Mouse (Mus musculus): ENCODE measurements at regions not wholly inside any gene's neighbourhood (a gene's known extent, or its start where the extent isn't known, plus 50 kb on each side); places are given as distances from the start of the nearest gene placed in this dataset.
"Not testable (repeated sequence)": the region's sequence is repeated elsewhere in the genome, so short reads cannot be mapped to it uniquely, and the experiment has no call there.

DNA sequence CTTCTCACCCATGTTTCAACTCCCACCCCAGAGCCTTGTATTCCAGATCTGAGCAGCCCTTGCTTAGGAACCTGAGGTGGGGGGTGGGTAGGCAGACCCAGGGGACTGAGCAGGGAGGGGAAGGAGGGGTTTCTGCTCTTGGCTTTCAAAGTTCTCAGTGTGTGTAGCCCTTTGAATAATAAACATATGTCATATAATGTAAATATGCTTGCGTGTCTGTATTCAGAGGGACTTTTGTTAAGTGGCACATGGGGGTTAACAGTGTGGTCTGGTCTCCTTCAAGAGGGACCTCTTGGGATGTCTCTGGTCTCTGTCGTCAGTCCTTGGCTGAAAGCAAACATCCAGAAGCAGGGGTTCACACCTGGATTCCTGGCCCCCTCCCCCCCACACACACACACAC lies 149.1 kb upstream of the Rtl1 start:
- no peak for DNase-seq (ENCODE audit: extremely low spot score, low spot score)

GRCm38 (mm10) chr12:109749711-109750243 lies 149.6 kb upstream of the Rtl1 start:
- DNase-seq (ENCODE audit: extremely low spot score, low spot score) = peak; percentile 73

DNA sequence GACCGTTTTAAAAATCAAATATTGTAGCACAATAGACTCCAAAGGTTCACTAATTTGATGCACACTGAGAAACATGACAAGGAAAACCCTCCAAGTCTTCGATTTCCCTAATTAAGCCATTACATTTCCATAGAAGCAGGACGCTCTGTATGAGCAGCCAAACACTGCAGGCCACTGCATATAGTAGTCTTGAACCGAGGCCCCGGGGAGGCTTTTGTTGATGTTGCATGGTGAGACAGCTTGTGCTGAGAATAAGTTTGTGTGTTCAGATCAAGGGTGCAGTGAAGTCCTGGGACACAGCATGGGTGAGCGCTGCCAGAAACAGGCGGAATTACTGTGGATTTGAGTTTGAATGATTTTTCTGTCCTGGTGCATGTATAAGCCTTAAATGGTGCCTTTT lies 154.9 kb upstream of the Rtl1 start:
- DNase-seq (ENCODE audit: extremely low spot score, low spot score) = no peak

DNA sequence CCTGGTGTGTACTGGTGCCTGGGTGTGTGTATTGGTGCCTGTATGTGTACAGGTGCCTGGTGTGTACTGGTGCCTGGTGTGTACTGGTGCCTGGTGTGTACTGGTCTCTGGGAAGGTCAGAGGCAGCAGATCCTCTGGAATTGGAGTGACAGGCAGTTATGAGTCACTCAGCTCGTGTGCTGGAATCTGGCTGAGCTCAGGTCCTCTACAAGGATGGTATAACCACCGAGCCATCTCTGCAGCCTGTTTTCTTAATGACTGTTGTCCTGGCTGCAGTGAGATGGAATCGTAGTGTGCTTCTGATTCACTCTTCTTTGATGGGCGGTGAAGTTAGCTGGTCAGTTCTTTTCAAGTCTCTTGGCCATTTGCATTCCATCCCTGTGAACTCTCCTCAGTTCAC lies 164.2 kb upstream of the Rtl1 start:
- DNase-seq (ENCODE audit: extremely low spot score, low spot score) = no peak

DNA sequence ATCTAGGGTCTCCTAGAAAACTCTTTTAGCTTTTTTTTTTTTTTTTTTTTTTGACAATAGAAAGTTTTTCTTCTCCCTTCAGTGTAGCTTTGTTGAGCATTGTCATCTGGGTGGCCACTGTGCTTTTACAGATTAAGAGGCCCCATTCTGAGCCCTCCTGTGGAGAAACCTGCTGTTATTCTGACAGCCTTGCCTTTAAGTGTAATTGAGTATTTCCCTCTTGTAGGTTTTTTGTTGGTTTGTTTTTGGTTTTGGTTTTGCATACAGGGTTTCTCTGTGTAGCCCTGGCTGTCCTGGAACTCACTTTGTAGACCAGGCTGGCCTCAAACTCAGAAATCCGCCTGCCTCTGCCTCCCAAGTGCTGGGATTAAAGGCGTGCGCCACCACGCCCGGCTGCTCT lies 166.5 kb upstream of the Rtl1 start:
- not testable (repeated sequence) for DNase-seq (ENCODE audit: extremely low spot score, low spot score)

DNA sequence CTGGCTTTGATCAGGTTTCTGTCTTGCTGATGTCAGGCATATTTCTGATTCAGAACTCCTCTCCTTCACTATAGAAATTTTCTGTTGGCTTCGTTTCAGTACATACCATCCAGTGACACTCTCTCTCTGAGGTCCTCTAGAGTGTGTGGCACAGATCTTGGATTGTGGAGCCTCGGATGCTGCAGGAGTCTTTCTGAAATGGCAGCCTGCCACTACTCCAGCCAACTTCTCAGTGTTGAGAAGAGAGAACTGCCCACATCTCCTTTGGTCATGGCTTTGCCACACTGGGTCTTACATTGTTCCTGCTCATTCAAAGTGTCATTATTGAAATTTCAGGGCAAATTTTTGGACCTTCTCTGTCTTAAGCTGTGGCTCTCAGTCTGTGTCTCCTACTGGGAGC lies 172.4 kb upstream of the Rtl1 start:
- no peak for DNase-seq (ENCODE audit: extremely low spot score, low spot score)

DNA sequence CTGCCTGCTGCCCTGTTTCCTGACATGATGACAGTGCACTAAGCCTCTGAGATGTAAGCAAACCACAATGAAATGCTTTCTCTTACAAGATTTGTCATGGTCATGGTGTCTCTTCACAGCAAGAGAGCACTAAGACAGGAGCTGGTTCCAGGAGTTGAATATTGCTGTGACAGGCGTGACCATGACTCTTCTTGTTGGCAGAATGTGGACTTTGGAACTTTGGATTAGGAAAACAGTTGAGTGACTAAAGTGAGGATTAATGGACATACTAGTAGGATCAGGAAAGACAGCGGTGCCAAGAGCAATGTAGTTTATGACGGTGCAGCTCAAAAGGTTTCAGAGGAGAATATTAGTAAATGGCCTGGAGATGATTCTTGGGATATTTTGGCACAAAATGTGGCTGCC lies 173.8 kb upstream of the Rtl1 start:
- DNase-seq (ENCODE audit: extremely low spot score, low spot score) = no peak

DNA sequence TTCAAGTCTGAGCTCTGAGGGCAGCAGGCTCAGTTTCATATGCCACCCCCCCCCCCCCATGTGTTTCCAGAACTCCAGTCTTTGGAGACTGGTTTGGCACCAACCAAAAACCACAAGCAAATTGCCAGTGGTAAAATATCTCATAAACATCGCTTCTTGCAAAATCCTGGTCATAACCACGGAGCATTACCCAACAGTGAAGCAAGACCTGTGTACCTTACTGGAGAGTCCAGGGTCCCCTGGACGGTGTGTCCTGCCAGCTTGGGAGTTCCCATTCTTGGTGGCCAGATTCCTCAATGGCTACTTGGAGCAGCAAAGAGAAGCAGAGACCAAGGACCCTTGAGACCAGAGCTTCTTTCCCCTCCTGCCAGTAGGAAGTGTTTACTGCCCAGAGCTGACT lies 198.7 kb upstream of the Rtl1 start:
- no peak for DNase-seq (ENCODE audit: extremely low spot score, low spot score)

DNA sequence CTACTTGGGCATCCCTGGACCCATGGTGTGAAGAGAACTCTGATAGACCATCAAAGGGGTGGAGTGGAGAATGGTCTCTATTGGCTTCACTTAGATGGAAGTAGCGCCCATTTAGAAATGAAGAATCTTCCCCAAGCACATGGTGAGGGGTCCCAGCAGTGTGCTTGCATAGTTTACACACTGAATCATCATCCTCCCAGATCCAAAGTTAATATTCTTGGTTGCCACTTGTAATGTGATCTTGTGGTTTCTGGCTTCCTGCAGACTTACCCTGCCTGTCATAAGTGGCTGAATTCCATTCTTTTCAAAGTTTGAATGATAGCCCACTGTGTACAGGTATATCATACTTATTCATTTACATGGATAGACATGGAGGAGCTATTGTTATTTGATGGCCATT lies 199.3 kb upstream of the Rtl1 start:
- no peak for DNase-seq (ENCODE audit: extremely low spot score, low spot score)

GRCm38 (mm10) chr12:109827241-109827915 lies 227.2 kb upstream of the Rtl1 start:
- DNase-seq (ENCODE audit: extremely low spot score, low spot score) = no peak

GRCm38 (mm10) chr12:109830303-109831020 lies 230.3 kb upstream of the Rtl1 start:
- DNase-seq (ENCODE audit: extremely low spot score, low spot score) = peak; percentile 55

DNA sequence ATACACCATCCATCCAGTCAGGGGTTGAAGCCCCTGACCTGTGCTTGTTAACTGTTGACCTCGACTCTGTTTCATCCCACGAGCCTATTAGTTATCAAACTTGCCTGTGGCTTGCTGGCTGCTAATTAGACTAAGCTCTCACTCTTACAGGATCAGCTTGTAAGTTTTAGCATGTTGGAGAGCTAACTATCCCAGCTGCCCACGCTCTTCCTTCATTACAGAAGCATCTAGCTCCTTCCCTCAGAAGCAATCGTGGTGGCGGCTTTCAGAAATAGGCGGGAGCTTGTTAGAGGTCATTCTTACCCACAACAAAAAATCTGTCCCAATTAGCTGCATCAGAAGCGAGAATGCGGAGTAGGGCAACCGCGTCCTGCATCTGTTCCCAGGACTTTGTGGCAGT lies 232.8 kb upstream of the Rtl1 start:
- no peak for DNase-seq (ENCODE audit: extremely low spot score, low spot score)

GRCm38 (mm10) chr12:109836521-109836920 lies 236.4 kb upstream of the Rtl1 start:
- no peak for DNase-seq (ENCODE audit: extremely low spot score, low spot score)

- DNase-seq (ENCODE audit: extremely low spot score, low spot score) = no peak
These were observed 239.0 kb upstream of the Rtl1 start for GRCm38 (mm10) chr12:109839126-109839587.

DNA sequence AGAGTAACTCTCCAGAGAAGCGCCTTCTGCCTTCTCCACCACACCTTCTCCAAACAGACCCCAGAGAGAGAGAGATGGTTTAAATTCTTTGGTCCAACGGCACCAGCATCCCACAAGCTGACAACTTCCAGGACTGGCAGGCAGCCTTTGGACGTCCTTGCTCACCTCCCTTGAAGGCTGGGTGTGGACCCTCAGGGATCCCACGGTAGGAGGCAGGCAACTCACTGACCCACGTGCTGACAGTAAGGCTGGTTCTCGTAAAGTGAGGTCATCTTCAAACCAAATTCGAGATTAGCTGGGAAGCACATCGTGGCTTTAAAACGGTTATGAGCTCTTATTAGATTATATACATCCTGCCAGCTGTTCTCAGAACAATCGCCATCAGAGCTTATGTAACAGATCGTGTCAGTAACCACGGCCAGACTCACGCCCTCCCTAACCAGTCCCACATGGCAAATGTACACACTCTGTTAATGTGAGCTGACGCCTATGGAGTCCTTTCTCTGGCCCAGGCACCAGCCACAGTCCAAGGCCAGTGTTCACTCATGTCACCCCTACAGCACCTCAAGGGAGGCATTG lies 239.9 kb upstream of the Rtl1 start:
- no peak for DNase-seq (ENCODE audit: extremely low spot score, low spot score)

DNA sequence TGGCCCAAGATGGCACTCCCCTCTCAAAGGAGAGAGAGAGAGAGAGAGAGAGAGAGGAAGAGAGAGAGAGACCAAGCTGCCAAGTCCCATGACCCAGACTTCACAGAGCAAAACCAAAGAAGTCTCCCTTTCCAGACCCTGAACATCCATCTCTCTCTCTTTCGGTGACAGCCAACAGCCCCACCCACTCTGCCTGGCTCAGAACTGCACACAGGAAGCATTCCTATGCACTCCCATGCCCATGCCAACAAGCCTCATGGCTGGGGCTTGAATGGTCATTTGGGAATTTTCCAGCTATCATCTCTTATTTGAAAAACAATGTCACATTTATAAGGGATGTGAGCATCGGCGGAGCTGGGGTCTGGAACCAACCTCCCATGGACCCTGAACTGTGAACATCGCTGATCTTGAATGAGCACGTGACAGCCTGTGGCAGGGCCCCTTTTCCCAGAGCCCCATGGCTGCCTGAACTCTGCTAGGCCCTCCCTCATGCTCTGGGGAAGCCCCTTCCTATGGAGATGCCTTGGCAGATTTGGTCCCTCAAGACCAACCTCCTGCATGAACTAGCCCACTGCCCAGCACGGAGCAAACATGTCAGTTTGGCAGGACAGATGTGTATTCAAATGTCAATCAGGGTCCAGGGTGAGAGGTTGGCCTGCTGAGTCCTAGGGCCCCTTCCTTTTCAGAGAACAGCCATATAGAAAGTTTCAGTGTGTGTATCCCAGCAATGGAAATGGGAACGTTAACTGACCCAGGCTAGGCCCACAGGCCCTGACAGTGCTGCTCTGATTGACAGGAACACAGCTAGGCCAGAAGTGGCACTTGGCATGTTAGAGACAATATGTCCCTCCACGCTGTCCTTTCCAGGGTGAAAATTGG lies 244.8 kb upstream of the Rtl1 start:
- DNase-seq (ENCODE audit: extremely low spot score, low spot score) = no peak

DNA sequence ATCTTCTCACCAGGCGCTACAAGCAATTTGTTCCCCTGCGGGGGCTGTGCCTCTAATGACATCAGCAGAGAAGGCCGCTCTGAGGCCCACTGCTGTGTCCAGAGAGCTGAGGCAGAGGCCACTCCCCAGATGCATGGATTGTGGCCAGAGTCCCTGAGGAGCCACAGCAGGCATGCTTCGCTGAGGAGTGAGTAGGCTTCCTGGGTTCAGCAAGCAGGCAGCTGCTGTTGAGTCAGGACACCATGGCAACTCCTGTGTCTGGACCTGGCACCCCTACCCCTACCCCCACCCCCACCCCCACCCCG lies 245.4 kb upstream of the Rtl1 start:
- no peak for DNase-seq (ENCODE audit: extremely low spot score, low spot score)

- no peak for DNase-seq (ENCODE audit: extremely low spot score, low spot score)
These were observed 256.2 kb upstream of the Rtl1 start for GRCm38 (mm10) chr12:109856336-109856735.

GRCm38 (mm10) chr12:109857705-109858104 lies 257.6 kb upstream of the Rtl1 start:
- DNase-seq (ENCODE audit: extremely low spot score, low spot score) = no peak

GRCm38 (mm10) chr12:109864826-109865225 lies 264.7 kb upstream of the Rtl1 start:
- DNase-seq (ENCODE audit: extremely low spot score, low spot score) = no peak

- no peak for DNase-seq (ENCODE audit: extremely low spot score, low spot score)
These were observed 270.9 kb upstream of the Rtl1 start for GRCm38 (mm10) chr12:109871021-109871420.

GRCm38 (mm10) chr12:109874466-109874865 lies 274.3 kb upstream of the Rtl1 start:
- no peak for DNase-seq (ENCODE audit: extremely low spot score, low spot score)
